Mouse (Mus musculus) midbrain, embryonic 15.5 days (tissue): ENCODE data around the gene Ccdc85c. TPM values are rescaled to one million over a fixed set of nuclear protein-coding genes. Genes with fewer than 3 reads are reported as not detected.

Experiments
- ATAC-seq: fragments of 200-750 bp; cut with Nextera tagmentation; replicated peaks from 2 replicates; pipeline ENCODE4 v1.8.0; 2017; ENCODE audit warnings: moderate TSS enrichment
- H3K27ac ChIP-seq: fragments of 300-500 bp; sonication (generic); 2 replicates; pipeline ENCODE4 v1.5.1; 2015; ENCODE audit warnings: mild to moderate bottlenecking, inconsistent platforms
- H3K27me3 ChIP-seq: fragments of 300-500 bp; sonication (generic); replicated peaks from 2 replicates; pipeline ENCODE4 v1.6.1; 2015; ENCODE audit warnings: inconsistent platforms
- H3K36me3 ChIP-seq: fragments of 300-500 bp; sonication (generic); replicated peaks from 2 replicates; pipeline ENCODE4 v1.6.1; 2015; ENCODE audit warnings: inconsistent platforms
- H3K4me1 ChIP-seq: fragments of 300-500 bp; sonication (generic); 2 replicates; pipeline ENCODE4 v1.6.1; 2015; ENCODE audit warnings: inconsistent platforms
- H3K4me2 ChIP-seq: fragments of 300-500 bp; sonication (generic); 2 replicates; pipeline ENCODE4 v1.6.1; 2015; ENCODE audit warnings: inconsistent platforms, mild to moderate bottlenecking, moderate library complexity
- H3K4me3 ChIP-seq: fragments of 300-500 bp; sonication (generic); 2 replicates; pipeline ENCODE4 v1.5.1; 2015; ENCODE audit warnings: mild to moderate bottlenecking, inconsistent platforms
- H3K9ac ChIP-seq: fragments of 300-500 bp; sonication (generic); 2 replicates; pipeline ENCODE4 v1.6.1; 2015; ENCODE audit warnings: mild to moderate bottlenecking, inconsistent platforms
- H3K9me3 ChIP-seq: fragments of 300-500 bp; sonication (generic); 2 replicates; pipeline ENCODE4 v1.6.1; 2016; ENCODE audit warnings: inconsistent platforms
- WGBS: fragments of 180-500 bp; shearing (Covaris S2); methylation state at CpG from one replicate; pipeline ENCODE4 v1.1.7; 2015; ENCODE audit warnings: mixed read lengths; 5-methylcytosine and 5-hydroxymethylcytosine counted together
- polyA plus RNA-seq: library from polyadenylated mRNA; unstranded; fragments of >200 nt; fragmentation: Nextera tagmentation; extraction: Ambion mirVana; gene quantifications from 2 replicates; pipeline ENCODE4 v1.2.1, GENCODE M21; 2015

Gene Ccdc85c
- polyA plus RNA-seq, 1 experiment from 2014 or later: 15.8 TPM

- H3K4me1 ChIP-seq: peaks cover 77% of the 10 kb centered on the region
- 3% methylated on average over 21 of the region's 21 CpGs for WGBS
Observed at GRCm38 (mm10) chr12:108273466-108274312, 1.5 kb downstream of the Ccdc85c start.

GRCm38 (mm10) chr12:108272143-108272635, 3.0 kb downstream of the Ccdc85c start:
- no peaks in the 10 kb centered on the region for H3K9me3 ChIP-seq
- peak overlapping the region; percentile 71 for H3K4me2 ChIP-seq
- no peaks in the 10 kb centered on the region for H3K27me3 ChIP-seq
- no peaks in the 10 kb centered on the region for H3K36me3 ChIP-seq
- peak overlapping the region; percentile 15; the same call in 1 of the 2 replicates for H3K9ac ChIP-seq
- ATAC-seq: no peak
- no peak overlapping the region for H3K27ac ChIP-seq
- H3K4me1 ChIP-seq: peaks cover 71% of the 10 kb centered on the region
- 48% methylated on average over 7 of the region's 7 CpGs for WGBS
- peak overlapping the region; percentile 90 for H3K4me3 ChIP-seq

More at GRCm38 (mm10) chr12:108273466-108274312, 1.5 kb downstream of the Ccdc85c start:
- peak overlapping the region; percentile 71 for H3K4me2 ChIP-seq
- no peaks in the 10 kb centered on the region for H3K9me3 ChIP-seq
- no peaks in the 10 kb centered on the region for H3K36me3 ChIP-seq
- no peaks in the 10 kb centered on the region for H3K27me3 ChIP-seq
- H3K4me3 ChIP-seq: peak overlapping the region; percentile 90
- no peak for ATAC-seq
- 0 out of 2 replicates have a peak overlapping the region, but pooled peaks have one; percentile 95 for H3K27ac ChIP-seq
- peak overlapping the region; percentile 85 for H3K9ac ChIP-seq

GRCm38 (mm10) chr12:108271351-108272142, 3.7 kb downstream of the Ccdc85c start:
- Histone ChIP-seq H3K4me3 (peak overlapping the region; percentile 90), H3K27ac (peak overlapping the region; percentile 7; the same call in 1 of the 2 replicates), H3K27me3 (no peaks in the 10 kb centered on the region), H3K4me2 (peak overlapping the region; percentile 71), H3K9ac (peak overlapping the region; percentile 15), H3K36me3 (no peaks in the 10 kb centered on the region), H3K9me3 (no peaks in the 10 kb centered on the region), H3K4me1 (peaks cover 71% of the 10 kb centered on the region)
- 63% methylated on average over 16 of the region's 16 CpGs for WGBS
- ATAC-seq: no peak

GRCm38 (mm10) chr12:108270240-108270919, 4.8 kb downstream of the Ccdc85c start:
- H3K27me3 ChIP-seq: no peaks in the 10 kb centered on the region
- H3K4me3 ChIP-seq: no peak overlapping the region
- no peak overlapping the region for H3K27ac ChIP-seq
- peaks cover 82% of the 10 kb centered on the region for H3K4me1 ChIP-seq
- ATAC-seq: no peak
- H3K36me3 ChIP-seq: no peaks in the 10 kb centered on the region
- H3K9me3 ChIP-seq: no peaks in the 10 kb centered on the region
- peak overlapping the region; percentile 71 for H3K4me2 ChIP-seq
- H3K9ac ChIP-seq: no peak overlapping the region
- 46% methylated on average over 12 of the region's 13 CpGs for WGBS

GRCm38 (mm10) chr12:108269699-108270098, 5.5 kb downstream of the Ccdc85c start:
- peaks cover 88% of the 10 kb centered on the region for H3K4me1 ChIP-seq
- no peak overlapping the region for H3K9ac ChIP-seq
- no peak overlapping the region for H3K4me3 ChIP-seq
- no peaks in the 10 kb centered on the region for H3K36me3 ChIP-seq
- H3K27me3 ChIP-seq: no peaks in the 10 kb centered on the region
- no peak for ATAC-seq
- no peaks in the 10 kb centered on the region for H3K9me3 ChIP-seq
- no peak overlapping the region for H3K4me2 ChIP-seq
- H3K27ac ChIP-seq: no peak overlapping the region
- WGBS: 87% methylated on average over 5 of the region's 5 CpGs

GRCm38 (mm10) chr12:108268970-108269369, 6.3 kb downstream of the Ccdc85c start:
- no peak overlapping the region for H3K4me2 ChIP-seq
- no peaks in the 10 kb centered on the region for H3K27me3 ChIP-seq
- WGBS: 94% methylated on average over 10 of the region's 10 CpGs
- H3K4me3 ChIP-seq: no peak overlapping the region
- H3K9me3 ChIP-seq: no peaks in the 10 kb centered on the region
- H3K27ac ChIP-seq: no peak overlapping the region
- no peak overlapping the region for H3K9ac ChIP-seq
- ATAC-seq: no peak
- H3K4me1 ChIP-seq: peaks cover 93% of the 10 kb centered on the region
- H3K36me3 ChIP-seq: no peaks in the 10 kb centered on the region

GRCm38 (mm10) chr12:108267653-108268052, 7.6 kb downstream of the Ccdc85c start:
- Histone ChIP-seq H3K4me2 (no peak overlapping the region), H3K9me3 (no peaks in the 10 kb centered on the region), H3K27ac (no peak overlapping the region), H3K36me3 (no peaks in the 10 kb centered on the region), H3K4me1 (peaks cover 91% of the 10 kb centered on the region), H3K4me3 (no peak overlapping the region), H3K27me3 (no peaks in the 10 kb centered on the region), H3K9ac (no peak overlapping the region)
- ATAC-seq: no peak
- WGBS: 89% methylated on average over 7 of the region's 7 CpGs

- Histone ChIP-seq H3K27me3 (no peaks in the 10 kb centered on the region), H3K4me1 (peaks cover 77% of the 10 kb centered on the region), H3K9ac (peak overlapping the region; percentile 51), H3K4me2 (peak overlapping the region; percentile 46), H3K4me3 (peak overlapping the region; percentile 16), H3K9me3 (no peaks in the 10 kb centered on the region), H3K27ac (peak overlapping the region; percentile 70), H3K36me3 (no peaks in the 10 kb centered on the region)
- ATAC-seq: peak; percentile 68
- 8% methylated on average over 27 of the region's 27 CpGs for WGBS
Observed at GRCm38 (mm10) chr12:108265831-108266619, 9.2 kb downstream of the Ccdc85c start.

- Histone ChIP-seq H3K36me3 (no peaks in the 10 kb centered on the region), H3K4me3 (no peak overlapping the region), H3K27ac (0 out of 2 replicates have a peak overlapping the region, but pooled peaks have one; percentile 70), H3K4me2 (no peak overlapping the region), H3K27me3 (no peaks in the 10 kb centered on the region), H3K4me1 (peaks cover 68% of the 10 kb centered on the region), H3K9ac (no peak overlapping the region), H3K9me3 (no peaks in the 10 kb centered on the region)
- ATAC-seq: 0 out of 2 replicates have a peak, but pooled peaks have one; percentile 12
- 70% methylated on average over 7 of the region's 7 CpGs for WGBS
Observed at GRCm38 (mm10) chr12:108264918-108265317, 10.3 kb downstream of the Ccdc85c start.

GRCm38 (mm10) chr12:108260950-108261349, 14.3 kb downstream of the Ccdc85c start:
- no peak overlapping the region for H3K4me3 ChIP-seq
- H3K27me3 ChIP-seq: no peaks in the 10 kb centered on the region
- WGBS: 87% methylated on average over 12 of the region's 12 CpGs
- H3K4me1 ChIP-seq: peaks cover 56% of the 10 kb centered on the region
- no peaks in the 10 kb centered on the region for H3K36me3 ChIP-seq
- H3K4me2 ChIP-seq: no peak overlapping the region
- H3K9ac ChIP-seq: no peak overlapping the region
- H3K27ac ChIP-seq: no peak overlapping the region
- no peaks in the 10 kb centered on the region for H3K9me3 ChIP-seq
- ATAC-seq: no peak

- Histone ChIP-seq H3K27me3 (no peaks in the 10 kb centered on the region), H3K27ac (no peak overlapping the region), H3K4me1 (peaks cover 51% of the 10 kb centered on the region), H3K9ac (no peak overlapping the region), H3K36me3 (no peaks in the 10 kb centered on the region), H3K9me3 (no peaks in the 10 kb centered on the region), H3K4me3 (no peak overlapping the region), H3K4me2 (no peak overlapping the region)
- 72% methylated on average over 24 of the region's 24 CpGs for WGBS
- no peak for ATAC-seq
Observed at GRCm38 (mm10) chr12:108259322-108260049, 15.7 kb downstream of the Ccdc85c start.
